Mouse (Mus musculus) erythroblast, embryonic 14.5 days (primary cell): ENCODE data around the gene Ttyh3. TPM values are rescaled to one million over a fixed set of nuclear protein-coding genes. Genes with fewer than 3 reads are reported as not detected.

Experiments
- H3K27me3 ChIP-seq: 2 replicates; pipeline ENCODE4 v1.6.1; 2012; ENCODE audit warnings: inconsistent platforms; ENCODE audit not compliant: control insufficient read depth
- H3K36me3 ChIP-seq: 2 replicates; pipeline ENCODE4 v1.6.1; 2012; ENCODE audit warnings: mild to moderate bottlenecking, inconsistent platforms; ENCODE audit not compliant: control insufficient read depth
- H3K4me1 ChIP-seq: 2 replicates; pipeline ENCODE4 v1.6.1; 2012; ENCODE audit warnings: inconsistent platforms; ENCODE audit not compliant: control insufficient read depth
- H3K4me3 ChIP-seq: replicated peaks from 2 replicates; pipeline ENCODE3; 2012; ENCODE audit warnings: moderate library complexity, mild to moderate bottlenecking, inconsistent platforms
- H3K9me3 ChIP-seq: 2 replicates; pipeline ENCODE4 v1.6.1; 2012; ENCODE audit warnings: low read length, inconsistent platforms, mixed read lengths; ENCODE audit not compliant: control insufficient read depth
- GATA1 ChIP-seq: IDR thresholded peaks from 2 replicates; pipeline ENCODE4 v1.6.1; 2012; ENCODE audit warnings: low read length, inconsistent platforms, mixed read lengths
- TAL1 ChIP-seq: IDR thresholded peaks from 3 replicates; pipeline ENCODE4 v1.6.1; 2012; ENCODE audit warnings: low read length, inconsistent platforms, mixed read lengths
- polyA plus RNA-seq: library from polyadenylated mRNA; stranded (reverse); fragments of >175 nt; gene quantifications from 2 replicates; pipeline ENCODE4 v1.2.3, GENCODE M21; 2012

Gene Ttyh3
- polyA plus RNA-seq, 1 experiment = 8.9 TPM

- TF ChIP-seq GATA1 (no peak), TAL1 (no peak)
- Histone ChIP-seq H3K4me1 (peaks cover 65% of the 10 kb centered on the region), H3K36me3 (no peaks in the 10 kb centered on the region), H3K9me3 (no peaks in the 10 kb centered on the region), H3K27me3 (peaks cover 33% of the 10 kb centered on the region), H3K4me3 (no peak overlapping the region)
Observed at GRCm38 (mm10) chr5:140597787-140598186, 51.0 kb downstream of the Ttyh3 start.

DNA sequence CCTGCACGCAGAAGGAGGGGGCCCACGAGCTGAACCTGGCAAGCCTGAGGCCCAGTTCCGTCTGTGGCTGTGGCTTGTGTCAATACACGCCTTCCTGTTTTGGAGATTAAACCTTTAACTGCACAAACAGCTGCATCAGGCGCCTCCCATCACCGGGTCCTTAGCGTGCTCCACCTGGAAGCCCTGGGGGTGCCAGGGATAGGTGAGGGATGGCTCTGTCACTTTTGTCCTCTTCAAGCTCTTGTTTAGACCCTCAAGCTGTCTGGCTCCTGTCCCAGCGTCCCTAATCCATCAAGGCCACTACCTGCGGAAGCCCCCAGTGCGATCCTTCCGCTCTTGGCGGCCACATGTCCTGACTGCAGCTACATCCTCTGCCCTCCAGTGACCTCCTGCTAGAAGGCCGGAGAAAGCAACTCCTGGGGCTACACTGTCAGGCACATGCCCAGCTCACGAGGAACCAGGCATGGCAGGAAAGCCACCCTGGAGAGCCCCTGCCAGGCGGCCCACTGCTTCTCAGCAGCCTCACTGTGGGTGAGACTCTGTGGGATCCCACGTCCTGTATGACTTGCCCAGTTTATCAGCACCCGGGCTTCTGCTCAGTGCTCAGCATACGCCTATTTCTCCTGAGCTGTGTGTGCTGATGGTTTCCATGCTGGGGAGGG, 51.8 kb downstream of the Ttyh3 start:
- Histone ChIP-seq H3K4me1 (peaks cover 69% of the 10 kb centered on the region), H3K9me3 (no peaks in the 10 kb centered on the region), H3K36me3 (no peaks in the 10 kb centered on the region), H3K27me3 (peaks cover 26% of the 10 kb centered on the region), H3K4me3 (peak overlapping the region; percentile 59)
- 0 out of 3 replicates have a peak, but pooled peaks have one; percentile 35 for TF ChIP-seq TAL1
- TF ChIP-seq GATA1 = no peak

- Histone ChIP-seq H3K4me3 (peak overlapping the region; percentile 59), H3K27me3 (peaks cover 19% of the 10 kb centered on the region), H3K4me1 (peaks cover 71% of the 10 kb centered on the region), H3K9me3 (no peaks in the 10 kb centered on the region), H3K36me3 (no peaks in the 10 kb centered on the region)
- TF ChIP-seq GATA1 (no peak), TAL1 (no peak)
Observed at GRCm38 (mm10) chr5:140596426-140596825, 52.4 kb downstream of the Ttyh3 start.

- Histone ChIP-seq H3K36me3 (no peaks in the 10 kb centered on the region), H3K4me1 (peaks cover 68% of the 10 kb centered on the region), H3K27me3 (peaks cover 5% of the 10 kb centered on the region), H3K4me3 (no peak overlapping the region), H3K9me3 (no peaks in the 10 kb centered on the region)
- TF ChIP-seq GATA1 = no peak
- no peak for TF ChIP-seq TAL1
Observed at GRCm38 (mm10) chr5:140594846-140595245, 54.0 kb downstream of the Ttyh3 start.

GRCm38 (mm10) chr5:140589082-140589774, 59.6 kb downstream of the Ttyh3 start:
- no peaks in the 10 kb centered on the region for H3K36me3 ChIP-seq
- TF ChIP-seq GATA1 (no peak), TAL1 (no peak)
- no peak overlapping the region for H3K4me3 ChIP-seq
- peaks cover 19% of the 10 kb centered on the region for H3K4me1 ChIP-seq
- H3K27me3 ChIP-seq = peaks cover 4% of the 10 kb centered on the region
- no peaks in the 10 kb centered on the region for H3K9me3 ChIP-seq

GRCm38 (mm10) chr5:140583732-140584368, 65.0 kb downstream of the Ttyh3 start:
- H3K27me3 ChIP-seq = peaks cover 16% of the 10 kb centered on the region
- H3K4me1 ChIP-seq = peaks cover 3% of the 10 kb centered on the region
- H3K4me3 ChIP-seq = no peak overlapping the region
- no peaks in the 10 kb centered on the region for H3K36me3 ChIP-seq
- no peaks in the 10 kb centered on the region for H3K9me3 ChIP-seq
- no peak for TF ChIP-seq GATA1
- no peak for TF ChIP-seq TAL1

DNA sequence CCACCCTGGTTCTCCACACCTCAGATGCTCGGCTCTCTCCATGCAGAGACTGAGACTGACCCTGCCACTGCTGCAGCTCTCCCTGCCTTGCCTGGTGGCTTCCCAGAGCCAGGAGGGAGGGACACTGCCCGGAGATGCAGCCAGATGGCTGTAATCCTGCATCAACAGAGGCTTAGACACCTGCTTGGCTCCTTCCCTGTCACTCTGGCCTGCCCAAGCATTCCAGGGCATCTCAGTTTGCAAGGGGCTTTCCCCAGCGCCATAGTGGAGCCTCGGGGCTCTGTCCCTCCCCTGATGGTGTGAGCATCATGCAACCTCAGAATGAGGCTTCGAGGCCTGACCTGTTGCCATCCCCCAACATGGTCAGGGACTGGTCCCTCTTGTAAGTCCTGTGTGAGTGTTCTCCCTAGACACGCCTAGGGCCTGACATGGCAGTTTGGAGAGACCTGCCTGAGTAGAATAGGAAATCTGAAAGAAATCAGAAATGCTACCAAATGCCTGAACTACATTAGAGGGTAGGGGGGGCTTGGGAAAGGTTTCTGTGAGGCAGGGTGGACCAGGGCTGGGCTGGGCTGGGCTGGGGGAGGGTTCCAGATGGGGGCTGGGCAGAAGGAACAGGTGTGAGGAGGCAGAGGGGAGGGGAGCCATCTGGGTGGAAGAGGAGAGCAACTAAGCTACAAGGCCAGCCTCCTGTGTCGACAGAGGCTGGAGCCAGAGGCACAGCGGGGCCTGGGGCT, 65.7 kb downstream of the Ttyh3 start:
- H3K4me3 ChIP-seq = no peak overlapping the region
- peaks cover 3% of the 10 kb centered on the region for H3K4me1 ChIP-seq
- H3K9me3 ChIP-seq = no peaks in the 10 kb centered on the region
- no peaks in the 10 kb centered on the region for H3K36me3 ChIP-seq
- TF ChIP-seq GATA1 (no peak), TAL1 (no peak)
- peaks cover 19% of the 10 kb centered on the region for H3K27me3 ChIP-seq

DNA sequence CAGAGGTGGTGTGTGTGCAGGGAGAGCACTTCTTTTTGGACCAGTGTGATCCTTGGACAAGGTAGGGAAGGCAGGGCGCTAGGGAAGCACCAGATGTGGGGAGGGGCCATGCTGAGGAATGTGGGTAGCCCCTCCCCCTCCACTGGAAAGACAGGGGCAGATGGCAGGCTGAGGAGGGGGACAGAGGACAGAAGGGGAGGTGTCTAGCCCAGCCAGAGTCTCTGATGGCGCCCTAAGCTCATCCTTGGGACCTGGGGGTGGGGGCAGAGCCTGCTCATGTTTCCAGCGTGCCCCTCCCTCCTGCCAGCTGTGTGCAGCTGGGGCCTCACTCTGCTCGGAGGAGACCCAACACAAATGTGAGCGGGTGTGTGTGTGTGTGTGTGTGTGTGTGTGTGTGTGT, 67.3 kb downstream of the Ttyh3 start:
- Histone ChIP-seq H3K4me1 (peaks cover 3% of the 10 kb centered on the region), H3K9me3 (no peaks in the 10 kb centered on the region), H3K27me3 (peaks cover 19% of the 10 kb centered on the region), H3K4me3 (no peak overlapping the region), H3K36me3 (no peaks in the 10 kb centered on the region)
- TF ChIP-seq TAL1 = no peak
- no peak for TF ChIP-seq GATA1

- H3K4me3 ChIP-seq = no peak overlapping the region
- no peaks in the 10 kb centered on the region for H3K36me3 ChIP-seq
- H3K4me1 ChIP-seq = peaks cover 6% of the 10 kb centered on the region
- H3K27me3 ChIP-seq = peaks cover 19% of the 10 kb centered on the region
- TF ChIP-seq TAL1 (no peak), GATA1 (no peak)
- peaks cover 3% of the 10 kb centered on the region; the same call in 1 of the 2 replicates for H3K9me3 ChIP-seq
Observed at GRCm38 (mm10) chr5:140579771-140580170, 69.1 kb downstream of the Ttyh3 start.
